Mouse (Mus musculus) forebrain, embryonic 13.5 days (tissue): ENCODE data around the gene Otp. TPM values are rescaled to one million over a fixed set of nuclear protein-coding genes. Genes with fewer than 3 reads are reported as not detected.

Experiments
- ATAC-seq: fragments of 200-750 bp; cut with Nextera tagmentation; 2 replicates; pipeline ENCODE4 v1.8.0; 2017
- H3K27ac ChIP-seq: fragments of 300-500 bp; sonication (generic); 2 replicates; pipeline ENCODE4 v1.5.1; 2015; ENCODE audit warnings: inconsistent platforms, mild to moderate bottlenecking, moderate library complexity
- H3K27me3 ChIP-seq: fragments of 300-500 bp; sonication (generic); 2 replicates; pipeline ENCODE4 v1.6.1; 2015; ENCODE audit warnings: mild to moderate bottlenecking, inconsistent platforms
- H3K36me3 ChIP-seq: fragments of 300-500 bp; sonication (generic); 2 replicates; pipeline ENCODE4 v1.6.1; 2015; ENCODE audit warnings: mild to moderate bottlenecking, inconsistent platforms; ENCODE audit not compliant: poor library complexity, severe bottlenecking
- H3K4me1 ChIP-seq: fragments of 300-500 bp; sonication (generic); 2 replicates; pipeline ENCODE4 v1.6.1; 2015; ENCODE audit warnings: inconsistent platforms
- H3K4me2 ChIP-seq: fragments of 300-500 bp; sonication (generic); 2 replicates; pipeline ENCODE4 v1.6.1; 2015; ENCODE audit warnings: inconsistent platforms, mild to moderate bottlenecking, moderate library complexity
- H3K4me3 ChIP-seq: fragments of 300-500 bp; sonication (generic); 2 replicates; pipeline ENCODE4 v1.5.1; 2015; ENCODE audit warnings: mild to moderate bottlenecking, inconsistent platforms
- H3K9ac ChIP-seq: fragments of 300-500 bp; sonication (generic); 2 replicates; pipeline ENCODE4 v1.6.1; 2015; ENCODE audit warnings: mild to moderate bottlenecking, inconsistent platforms
- H3K9me3 ChIP-seq: fragments of 300-500 bp; sonication (generic); replicated peaks from 2 replicates; pipeline ENCODE4 v1.6.1; 2016; ENCODE audit warnings: inconsistent platforms
- WGBS: fragments of 180-500 bp; shearing (Covaris S2); methylation state at CpG from one replicate; pipeline ENCODE4 v1.1.7; 2015; 5-methylcytosine and 5-hydroxymethylcytosine counted together
- polyA plus RNA-seq: library from polyadenylated mRNA; unstranded; fragments of >200 nt; fragmentation: Nextera tagmentation; extraction: Ambion mirVana; gene quantifications from 2 replicates; pipeline ENCODE4 v1.2.1, GENCODE M21; 2015

The Otp gene
- polyA plus RNA-seq, 1 experiment from 2014 or later, result 3.7 TPM

- H3K27ac ChIP-seq, result no peak overlapping the region
- no peak overlapping the region for H3K4me3 ChIP-seq
- peaks cover 4% of the 10 kb centered on the region for H3K4me1 ChIP-seq
These were observed 12.7 kb upstream of the Otp start for GRCm38 (mm10) chr13:94862491-94863230.

GRCm38 (mm10) chr13:94866906-94867305 lies 8.5 kb upstream of the Otp start:
- H3K9me3 ChIP-seq, result no peaks in the 10 kb centered on the region
- peaks cover 8% of the 10 kb centered on the region for H3K4me1 ChIP-seq
- no peak overlapping the region for H3K9ac ChIP-seq
- no peaks in the 10 kb centered on the region for H3K36me3 ChIP-seq
- no peak for ATAC-seq
- H3K4me3 ChIP-seq, result no peak overlapping the region
- peaks cover 99% of the 10 kb centered on the region for H3K27me3 ChIP-seq
- H3K27ac ChIP-seq, result no peak overlapping the region
- no peak overlapping the region for H3K4me2 ChIP-seq
- WGBS, result 2% methylated on average over 2 of the region's 2 CpGs

More at GRCm38 (mm10) chr13:94862491-94863230, 12.7 kb upstream of the Otp start:
- no peak overlapping the region for H3K9ac ChIP-seq
- no peaks in the 10 kb centered on the region for H3K9me3 ChIP-seq
- no peak for ATAC-seq
- no peaks in the 10 kb centered on the region for H3K36me3 ChIP-seq
- H3K4me2 ChIP-seq, result no peak overlapping the region
- H3K27me3 ChIP-seq, result peaks cover 91% of the 10 kb centered on the region
- 69% methylated on average over 5 of the region's 5 CpGs for WGBS

GRCm38 (mm10) chr13:94867772-94868171 lies 7.6 kb upstream of the Otp start:
- peaks cover 99% of the 10 kb centered on the region for H3K27me3 ChIP-seq
- no peak overlapping the region for H3K27ac ChIP-seq
- no peak overlapping the region for H3K4me2 ChIP-seq
- peaks cover 8% of the 10 kb centered on the region for H3K4me1 ChIP-seq
- H3K9me3 ChIP-seq, result no peaks in the 10 kb centered on the region
- WGBS, result 38% methylated on average over 4 of the region's 4 CpGs
- no peak overlapping the region for H3K9ac ChIP-seq
- H3K4me3 ChIP-seq, result no peak overlapping the region
- H3K36me3 ChIP-seq, result no peaks in the 10 kb centered on the region
- no peak for ATAC-seq

- peak overlapping the region; percentile 51 for H3K4me2 ChIP-seq
- H3K9me3 ChIP-seq, result no peaks in the 10 kb centered on the region
- H3K4me1 ChIP-seq, result peaks cover 8% of the 10 kb centered on the region
- WGBS, result under 1% methylated on average over 31 of the region's 35 CpGs
- peak; percentile 81 for ATAC-seq
- no peaks in the 10 kb centered on the region for H3K36me3 ChIP-seq
- H3K9ac ChIP-seq, result 0 out of 2 replicates have a peak overlapping the region, but pooled peaks have one; percentile 16
- H3K4me3 ChIP-seq, result peak overlapping the region; percentile 24
- no peak overlapping the region for H3K27ac ChIP-seq
- H3K27me3 ChIP-seq, result peaks cover 99% of the 10 kb centered on the region
These were observed 6.9 kb upstream of the Otp start for GRCm38 (mm10) chr13:94868478-94868950.

GRCm38 (mm10) chr13:94869541-94869940 lies 5.9 kb upstream of the Otp start:
- ATAC-seq, result no peak
- H3K9me3 ChIP-seq, result no peaks in the 10 kb centered on the region
- H3K27me3 ChIP-seq, result peaks cover 98% of the 10 kb centered on the region
- H3K4me1 ChIP-seq, result peaks cover 8% of the 10 kb centered on the region
- H3K36me3 ChIP-seq, result no peaks in the 10 kb centered on the region
- H3K9ac ChIP-seq, result no peak overlapping the region
- 1% methylated on average over 8 of the region's 8 CpGs for WGBS
- H3K27ac ChIP-seq, result no peak overlapping the region
- peak overlapping the region; percentile 51 for H3K4me2 ChIP-seq
- H3K4me3 ChIP-seq, result peak overlapping the region; percentile 24; the same call in 1 of the 2 replicates

GRCm38 (mm10) chr13:94870071-94870460 lies 5.3 kb upstream of the Otp start:
- WGBS, result 2% methylated on average over 9 of the region's 9 CpGs
- no peak for ATAC-seq

GRCm38 (mm10) chr13:94870461-94871186 lies 4.8 kb upstream of the Otp start:
- under 1% methylated on average over 21 of the region's 21 CpGs for WGBS
- Histone ChIP-seq H3K36me3 (no peaks in the 10 kb centered on the region), H3K4me2 (no peak overlapping the region), H3K9ac (no peak overlapping the region), H3K27ac (no peak overlapping the region), H3K4me3 (no peak overlapping the region), H3K27me3 (peaks cover 98% of the 10 kb centered on the region), H3K4me1 (peaks cover 14% of the 10 kb centered on the region), H3K9me3 (no peaks in the 10 kb centered on the region)
- ATAC-seq, result no peak

More at GRCm38 (mm10) chr13:94870071-94870460, 5.3 kb upstream of the Otp start:
- Histone ChIP-seq H3K9me3 (no peaks in the 10 kb centered on the region), H3K27me3 (peaks cover 98% of the 10 kb centered on the region), H3K27ac (no peak overlapping the region), H3K4me2 (no peak overlapping the region), H3K4me3 (no peak overlapping the region), H3K9ac (no peak overlapping the region), H3K36me3 (no peaks in the 10 kb centered on the region), H3K4me1 (peaks cover 10% of the 10 kb centered on the region)

GRCm38 (mm10) chr13:94871806-94872320 lies 3.5 kb upstream of the Otp start:
- Histone ChIP-seq H3K9ac (no peak overlapping the region), H3K36me3 (no peaks in the 10 kb centered on the region), H3K4me1 (peaks cover 14% of the 10 kb centered on the region), H3K9me3 (no peaks in the 10 kb centered on the region), H3K27me3 (peaks cover 96% of the 10 kb centered on the region), H3K4me2 (no peak overlapping the region), H3K27ac (no peak overlapping the region), H3K4me3 (no peak overlapping the region)
- ATAC-seq, result no peak
- WGBS, result 2% methylated on average over 7 of the region's 7 CpGs

GRCm38 (mm10) chr13:94872439-94872838 lies 3.0 kb upstream of the Otp start:
- no peak overlapping the region for H3K4me2 ChIP-seq
- H3K9me3 ChIP-seq, result no peaks in the 10 kb centered on the region
- no peaks in the 10 kb centered on the region for H3K36me3 ChIP-seq
- ATAC-seq, result no peak
- no peak overlapping the region for H3K27ac ChIP-seq
- H3K4me1 ChIP-seq, result peaks cover 14% of the 10 kb centered on the region
- under 1% methylated on average over 19 of the region's 19 CpGs for WGBS
- H3K9ac ChIP-seq, result no peak overlapping the region
- H3K27me3 ChIP-seq, result peaks cover 96% of the 10 kb centered on the region
- no peak overlapping the region for H3K4me3 ChIP-seq

GRCm38 (mm10) chr13:94873111-94874038 lies 2.0 kb upstream of the Otp start:
- H3K27ac ChIP-seq, result peak overlapping the region; percentile 35; the same call in 1 of the 2 replicates
- H3K4me1 ChIP-seq, result peaks cover 13% of the 10 kb centered on the region
- WGBS, result under 1% methylated on average over 54 of the region's 54 CpGs
- no peaks in the 10 kb centered on the region for H3K9me3 ChIP-seq
- peak overlapping the region; percentile 31 for H3K4me2 ChIP-seq
- H3K9ac ChIP-seq, result peak overlapping the region; percentile 17; the same call in 1 of the 2 replicates
- H3K27me3 ChIP-seq, result peaks cover 95% of the 10 kb centered on the region
- no peaks in the 10 kb centered on the region for H3K36me3 ChIP-seq
- ATAC-seq, result peak; percentile 41; the same call in 1 of the 2 replicates
- H3K4me3 ChIP-seq, result peak overlapping the region; percentile 16

- Histone ChIP-seq H3K9ac (no peak overlapping the region), H3K27me3 (peaks cover 90% of the 10 kb centered on the region), H3K27ac (no peak overlapping the region), H3K36me3 (no peaks in the 10 kb centered on the region), H3K4me3 (no peak overlapping the region), H3K4me1 (peaks cover 8% of the 10 kb centered on the region), H3K4me2 (peak overlapping the region; percentile 31; the same call in 1 of the 2 replicates), H3K9me3 (no peaks in the 10 kb centered on the region)
- WGBS, result 1% methylated on average over 8 of the region's 8 CpGs
- ATAC-seq, result no peak
These were observed 1.4 kb upstream of the Otp start for GRCm38 (mm10) chr13:94874039-94874425.
